Mouse (Mus musculus) G1E (cell line): ENCODE measurements around the gene Mmp2.

ENCODE experiments used
- CTCF ChIP-seq: IDR thresholded peaks from 2 replicates; pipeline ENCODE4 v1.5.1; 2012; ENCODE audit warnings: low read depth, low read length, inconsistent platforms, mixed read lengths
- GATA2 ChIP-seq: IDR thresholded peaks from 2 replicates; pipeline ENCODE4 v1.6.1; 2012; ENCODE audit warnings: low read depth, low read length, inconsistent platforms, borderline replicate concordance
- POLR2AphosphoS5 ChIP-seq: IDR thresholded peaks from 2 replicates; pipeline ENCODE4 v1.6.1; 2012; ENCODE audit warnings: low read depth, low read length, inconsistent platforms; ENCODE audit not compliant: insufficient replicate concordance

- TF ChIP-seq CTCF (no peak), GATA2 (no peak), POLR2AphosphoS5 (no peak)
Measured at GRCm38 (mm10) chr8:92801231-92801630, 25.9 kb upstream of the Mmp2 start.
